Mouse (Mus musculus): ENCODE data around the gene Spin4. TPM values are rescaled to one million over a fixed set of nuclear protein-coding genes. Genes with fewer than 3 reads are reported as not detected.

Gene Spin4
- polyA plus RNA-seq (2012; rRNA removed): 0.11 and 0.14 TPM in 2 replicates

- DNase-seq (ENCODE audit: low read depth in 1 of 2, low spot score in 2 of 2): no peak
- 19% methylated on average over 29 of the region's 30 CpGs for whole genome bisulfite sequencing
- Histone ChIP-seq H3K27me3 (ENCODE audit: control insufficient read depth, insufficient read depth, low read length) (no peaks in the 10 kb centered on the region), H3K4me3 (ENCODE audit: extremely low read depth, insufficient read depth, insufficient read length) (peak within 1 kb of the TSS; percentile 51), H3K36me3 (ENCODE audit: control insufficient read depth, insufficient read depth, low read length) (no peaks in the 10 kb centered on the region), H3K4me1 (ENCODE audit: control insufficient read depth, insufficient read depth, insufficient read length) (no peaks in the 10 kb centered on the region), H3K27ac (ENCODE audit: insufficient read depth, low read length) (peak within 1 kb of the TSS; percentile 65; the same call in 1 of the 2 replicates)
- TF ChIP-seq POLR2A (IDR thresholded peaks at IDR 0.05; ENCODE audit: low read depth, low read length) (no peak), CTCF (IDR thresholded peaks at IDR 0.05; ENCODE audit: extremely low read depth, insufficient read depth, insufficient read length, insufficient replicate concordance) (no peak)
Observed at GRCm38 (mm10) chrX:95026361-95026892, at the start of gene Spin4. Gene Spin4, minus strand, starts transcription at chrX:95026682.

GRCm38 (mm10) chrX:95027907-95028306 lies 1.4 kb upstream of the Spin4 start:
- no peaks in the 10 kb centered on the region for H3K27me3 ChIP-seq (ENCODE audit: control insufficient read depth, insufficient read depth, low read length)
- H3K4me1 ChIP-seq (ENCODE audit: control insufficient read depth, insufficient read depth, insufficient read length): no peaks in the 10 kb centered on the region
- H3K4me3 ChIP-seq (ENCODE audit: extremely low read depth, insufficient read depth, insufficient read length): no peak overlapping the region
- 79% methylated on average over 5 of the region's 5 CpGs for WGBS
- DNase-seq (ENCODE audit: low read depth in 1 of 2, low spot score in 2 of 2): no peak
- H3K36me3 ChIP-seq (ENCODE audit: control insufficient read depth, insufficient read depth, low read length): no peaks in the 10 kb centered on the region
- TF ChIP-seq POLR2A (IDR thresholded peaks at IDR 0.05; ENCODE audit: low read depth, low read length) (no peak), CTCF (IDR thresholded peaks at IDR 0.05; ENCODE audit: extremely low read depth, insufficient read depth, insufficient read length, insufficient replicate concordance) (no peak)
- H3K27ac ChIP-seq (ENCODE audit: insufficient read depth, low read length): no peak overlapping the region

GRCm38 (mm10) chrX:95025779-95026360 lies 612 bp downstream of the Spin4 start:
- Histone ChIP-seq H3K36me3 (ENCODE audit: control insufficient read depth, insufficient read depth, low read length) (no peaks in the 10 kb centered on the region), H3K4me1 (ENCODE audit: control insufficient read depth, insufficient read depth, insufficient read length) (no peaks in the 10 kb centered on the region), H3K4me3 (ENCODE audit: extremely low read depth, insufficient read depth, insufficient read length) (peak overlapping the region; percentile 51), H3K27me3 (ENCODE audit: control insufficient read depth, insufficient read depth, low read length) (no peaks in the 10 kb centered on the region), H3K27ac (ENCODE audit: insufficient read depth, low read length) (no peak overlapping the region)
- DNase-seq (ENCODE audit: low read depth in 1 of 2, low spot score in 2 of 2): no peak
- TF ChIP-seq CTCF (IDR thresholded peaks at IDR 0.05; ENCODE audit: extremely low read depth, insufficient read depth, insufficient read length, insufficient replicate concordance) (no peak), POLR2A (IDR thresholded peaks at IDR 0.05; ENCODE audit: low read depth, low read length) (no peak)
- WGBS: 22% methylated on average over 23 of the region's 23 CpGs

GRCm38 (mm10) chrX:95012033-95012432 lies 14.4 kb downstream of the Spin4 start:
- DNase-seq (ENCODE audit: low read depth in 1 of 2, low spot score in 2 of 2): no peak
- H3K27ac ChIP-seq (ENCODE audit: insufficient read depth, low read length): no peak overlapping the region
- WGBS: 15% methylated on average over 4 of the region's 4 CpGs
- TF ChIP-seq POLR2A (IDR thresholded peaks at IDR 0.05; ENCODE audit: low read depth, low read length) (no peak), CTCF (IDR thresholded peaks at IDR 0.05; ENCODE audit: extremely low read depth, insufficient read depth, insufficient read length, insufficient replicate concordance) (no peak)
- no peaks in the 10 kb centered on the region for H3K27me3 ChIP-seq (ENCODE audit: control insufficient read depth, insufficient read depth, low read length)
- H3K4me3 ChIP-seq (ENCODE audit: extremely low read depth, insufficient read depth, insufficient read length): no peak overlapping the region
- H3K36me3 ChIP-seq (ENCODE audit: control insufficient read depth, insufficient read depth, low read length): no peaks in the 10 kb centered on the region
- no peaks in the 10 kb centered on the region for H3K4me1 ChIP-seq (ENCODE audit: control insufficient read depth, insufficient read depth, insufficient read length)

GRCm38 (mm10) chrX:94998845-94999244 lies 27.6 kb downstream of the Spin4 start:
- H3K27ac ChIP-seq (ENCODE audit: insufficient read depth, low read length): no peak overlapping the region
- WGBS: 92% methylated on average over 11 of the region's 11 CpGs
- no peaks in the 10 kb centered on the region for H3K4me1 ChIP-seq (ENCODE audit: control insufficient read depth, insufficient read depth, insufficient read length)
- DNase-seq (ENCODE audit: low read depth in 1 of 2, low spot score in 2 of 2): no peak
- no peak overlapping the region for H3K4me3 ChIP-seq (ENCODE audit: extremely low read depth, insufficient read depth, insufficient read length)
- H3K36me3 ChIP-seq (ENCODE audit: control insufficient read depth, insufficient read depth, low read length): no peaks in the 10 kb centered on the region
- H3K27me3 ChIP-seq (ENCODE audit: control insufficient read depth, insufficient read depth, low read length): no peaks in the 10 kb centered on the region
- TF ChIP-seq CTCF (IDR thresholded peaks at IDR 0.05; ENCODE audit: extremely low read depth, insufficient read depth, insufficient read length, insufficient replicate concordance) (no peak), POLR2A (IDR thresholded peaks at IDR 0.05; ENCODE audit: low read depth, low read length) (no peak)

- TF ChIP-seq CTCF (IDR thresholded peaks at IDR 0.05; ENCODE audit: extremely low read depth, insufficient read depth, insufficient read length, insufficient replicate concordance) (no peak), POLR2A (IDR thresholded peaks at IDR 0.05; ENCODE audit: low read depth, low read length) (no peak)
- Histone ChIP-seq H3K27me3 (ENCODE audit: control insufficient read depth, insufficient read depth, low read length) (no peaks in the 10 kb centered on the region), H3K27ac (ENCODE audit: insufficient read depth, low read length) (no peak overlapping the region), H3K4me3 (ENCODE audit: extremely low read depth, insufficient read depth, insufficient read length) (no peak overlapping the region), H3K36me3 (ENCODE audit: control insufficient read depth, insufficient read depth, low read length) (no peaks in the 10 kb centered on the region), H3K4me1 (ENCODE audit: control insufficient read depth, insufficient read depth, insufficient read length) (no peaks in the 10 kb centered on the region)
- DNase-seq (ENCODE audit: low read depth in 1 of 2, low spot score in 2 of 2): no peak
- WGBS: 78% methylated on average over 3 of the region's 3 CpGs
Observed at GRCm38 (mm10) chrX:94994113-94994512, 32.4 kb downstream of the Spin4 start.

- TF ChIP-seq CTCF (IDR thresholded peaks at IDR 0.05; ENCODE audit: extremely low read depth, insufficient read depth, insufficient read length, insufficient replicate concordance) (no peak), POLR2A (IDR thresholded peaks at IDR 0.05; ENCODE audit: low read depth, low read length) (no peak)
- no peak overlapping the region for H3K4me3 ChIP-seq (ENCODE audit: extremely low read depth, insufficient read depth, insufficient read length)
- no peaks in the 10 kb centered on the region for H3K27me3 ChIP-seq (ENCODE audit: control insufficient read depth, insufficient read depth, low read length)
- H3K4me1 ChIP-seq (ENCODE audit: control insufficient read depth, insufficient read depth, insufficient read length): no peaks in the 10 kb centered on the region
- H3K27ac ChIP-seq (ENCODE audit: insufficient read depth, low read length): no peak overlapping the region
- 85% methylated on average over 2 of the region's 2 CpGs for WGBS
- no peaks in the 10 kb centered on the region for H3K36me3 ChIP-seq (ENCODE audit: control insufficient read depth, insufficient read depth, low read length)
- DNase-seq (ENCODE audit: low read depth in 1 of 2, low spot score in 2 of 2): no peak
Observed at GRCm38 (mm10) chrX:94990903-94991302, 35.6 kb downstream of the Spin4 start.

Measured in spleen, adult 2 months (tissue).